Mouse (Mus musculus): ENCODE results near the gene Plgrkt.

The Plgrkt gene

DNA sequence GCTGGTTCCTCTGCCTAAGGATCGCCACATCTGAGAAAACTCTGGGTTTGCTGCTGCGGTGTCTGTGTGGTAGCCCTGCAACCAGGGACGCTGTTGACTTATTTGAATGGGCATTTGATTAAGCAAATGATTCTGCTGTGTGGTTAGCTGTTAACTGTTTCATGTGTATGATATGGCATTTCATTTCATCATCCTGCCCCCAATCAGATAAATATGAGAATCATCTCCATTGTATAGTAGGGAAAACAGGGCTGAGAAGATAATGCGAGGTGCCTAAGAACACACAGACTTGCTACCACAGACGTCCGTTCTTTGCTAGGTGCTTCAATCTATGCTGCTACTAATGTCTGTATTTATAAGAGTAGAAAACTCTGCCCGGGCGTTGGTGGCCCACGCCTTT, 17.2 kb upstream of the Plgrkt start:
- intact Hi-C loops (cut with DNase I) = no loop called here

GRCm38 (mm10) chr19:29383368-29383767, 16.2 kb upstream of the Plgrkt start:
- intact Hi-C loops (cut with DNase I) = no loop called here

DNA sequence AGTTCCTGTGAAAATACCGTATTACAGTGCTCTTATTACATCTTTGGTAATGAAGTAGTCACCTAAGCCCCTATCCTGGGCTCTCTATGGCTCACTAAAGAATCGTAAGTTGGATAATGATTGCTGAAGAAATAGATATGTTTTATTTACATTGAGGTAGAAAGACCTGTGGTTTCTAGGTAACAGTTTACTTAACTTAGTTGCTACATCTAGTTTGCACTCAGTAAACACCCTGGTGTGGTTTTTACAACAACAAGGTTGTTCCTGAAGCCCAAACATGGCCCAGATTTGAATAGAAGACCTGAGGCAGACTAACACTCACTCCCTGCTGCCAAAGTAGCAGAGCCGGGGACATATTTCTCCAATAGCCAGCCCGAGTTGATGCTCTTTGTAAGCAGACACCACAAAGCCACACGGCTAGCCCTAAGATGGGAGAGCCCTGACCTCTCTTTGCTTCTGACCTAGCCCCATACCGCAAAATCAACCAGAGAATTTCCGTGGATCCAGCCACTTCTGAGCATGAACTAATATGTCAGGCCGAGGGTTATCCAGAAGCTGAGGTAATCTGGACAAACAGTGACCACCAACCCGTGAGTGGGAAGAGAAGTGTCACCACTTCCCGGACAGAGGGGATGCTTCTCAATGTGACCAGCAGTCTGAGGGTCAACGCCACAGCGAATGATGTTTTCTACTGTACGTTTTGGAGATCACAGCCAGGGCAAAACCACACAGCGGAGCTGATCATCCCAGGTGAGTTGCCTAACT, 12.8 kb upstream of the Plgrkt start:
- intact Hi-C loops (cut with DNase I) = no loop called here

- intact Hi-C loops (cut with DNase I) = no loop called here
Observed at GRCm38 (mm10) chr19:29376382-29376781, 9.2 kb upstream of the Plgrkt start.

DNA sequence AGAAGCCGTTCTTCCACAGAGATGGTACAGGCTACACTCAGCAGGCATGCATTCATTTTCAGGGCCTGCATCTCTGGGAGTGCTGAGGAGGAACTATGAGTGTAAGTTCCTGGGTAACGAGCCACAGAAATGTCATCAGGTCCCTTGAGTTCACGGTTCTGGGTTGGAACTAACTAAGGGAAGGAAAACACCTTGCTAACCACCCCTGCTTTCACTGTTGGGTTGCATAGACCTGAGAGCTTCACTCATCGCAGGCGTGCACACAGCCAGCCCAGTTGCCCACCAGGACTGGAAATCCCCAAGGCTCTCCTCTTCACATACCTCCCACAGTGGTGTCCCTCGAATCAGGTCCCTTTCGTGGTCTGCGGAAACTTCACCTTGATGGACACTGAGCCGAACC, 7.8 kb upstream of the Plgrkt start:
- intact Hi-C loops (cut with DNase I) = no loop called here

- intact Hi-C loops (cut with DNase I) = no loop called here
Observed at GRCm38 (mm10) chr19:29373438-29373837, 6.2 kb upstream of the Plgrkt start.

GRCm38 (mm10) chr19:29372621-29373020, 5.4 kb upstream of the Plgrkt start:
- intact Hi-C loops (cut with DNase I) = no loop called here

GRCm38 (mm10) chr19:29372138-29372537, 4.9 kb upstream of the Plgrkt start:
- intact Hi-C loops (cut with DNase I) = no loop called here

- intact Hi-C loops (cut with DNase I) = no loop called here
Observed at GRCm38 (mm10) chr19:29371284-29372081, 4.3 kb upstream of the Plgrkt start.

GRCm38 (mm10) chr19:29370545-29371283, 3.5 kb upstream of the Plgrkt start:
- intact Hi-C loops (cut with DNase I) = no loop called here

DNA sequence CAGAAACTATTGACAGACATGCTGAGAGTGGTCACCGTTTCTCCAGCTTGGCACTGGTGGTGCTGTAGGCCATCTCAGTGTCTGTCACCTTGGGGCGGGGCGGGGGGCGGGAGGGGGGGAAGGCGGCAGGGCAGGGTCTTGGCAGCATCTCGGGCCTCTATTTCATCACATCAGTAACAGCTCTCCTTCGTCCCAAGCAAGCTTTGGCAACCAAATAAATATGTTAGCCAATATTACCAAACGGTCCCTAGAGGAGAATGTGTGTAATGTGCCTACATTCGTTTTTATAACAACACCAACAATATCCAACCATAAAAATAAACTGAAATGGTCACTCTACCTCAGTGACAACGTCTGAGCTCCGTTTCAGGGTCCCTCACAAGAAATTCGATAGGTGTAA, 2.9 kb upstream of the Plgrkt start:
- intact Hi-C loops (cut with DNase I) = no loop called here

DNA sequence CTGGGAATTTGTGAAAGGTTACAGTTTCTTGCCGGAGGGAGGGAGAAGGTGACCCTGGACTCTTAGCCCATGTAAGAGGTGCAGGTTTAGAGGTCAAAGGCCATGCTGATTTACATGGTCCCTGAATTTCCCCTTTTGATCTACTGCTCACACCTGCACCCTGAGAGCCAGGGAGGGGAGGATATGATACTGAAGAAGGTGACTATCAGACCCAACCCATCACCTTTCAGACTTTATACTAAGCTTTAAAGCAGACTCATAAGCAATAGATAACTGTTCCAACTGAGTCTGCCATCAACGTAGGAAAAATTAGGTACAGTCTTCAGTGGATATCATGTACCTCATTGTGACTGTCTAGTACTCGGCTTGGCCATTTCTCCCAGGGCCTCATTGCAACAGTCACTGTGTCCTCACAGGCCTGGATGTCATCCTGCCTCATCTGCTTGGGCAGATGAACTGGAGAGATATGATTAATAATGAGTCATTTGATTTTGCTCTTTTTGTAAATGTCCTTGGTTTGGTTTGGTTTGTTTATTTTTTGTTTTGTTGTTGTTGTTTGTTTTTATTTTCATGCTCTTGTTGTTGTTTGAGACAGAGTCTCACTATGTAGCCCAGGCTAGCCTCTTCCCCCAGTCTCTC, 1.6 kb upstream of the Plgrkt start:
- intact Hi-C loops (cut with DNase I) = no loop called here

DNA sequence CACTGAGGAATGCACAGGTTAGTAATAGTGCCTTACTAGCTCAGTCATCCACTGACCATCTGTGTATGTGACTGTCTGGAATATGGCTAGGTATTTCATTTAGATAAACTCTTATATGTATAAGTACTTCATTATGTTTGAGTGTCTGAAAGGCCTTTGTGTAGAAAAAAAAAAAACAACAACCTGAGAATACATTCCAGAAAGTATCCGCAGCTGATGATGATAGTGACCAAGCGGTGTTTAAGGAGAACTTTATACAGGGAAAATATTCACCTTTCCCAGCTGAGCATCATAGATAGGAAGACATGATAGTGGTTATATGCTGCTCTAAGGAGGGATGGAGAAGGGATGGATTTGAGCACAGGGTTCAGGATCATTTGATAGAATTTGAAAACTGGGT, 851 bp upstream of the Plgrkt start:
- intact Hi-C loops (cut with DNase I) = no loop called here

DNA sequence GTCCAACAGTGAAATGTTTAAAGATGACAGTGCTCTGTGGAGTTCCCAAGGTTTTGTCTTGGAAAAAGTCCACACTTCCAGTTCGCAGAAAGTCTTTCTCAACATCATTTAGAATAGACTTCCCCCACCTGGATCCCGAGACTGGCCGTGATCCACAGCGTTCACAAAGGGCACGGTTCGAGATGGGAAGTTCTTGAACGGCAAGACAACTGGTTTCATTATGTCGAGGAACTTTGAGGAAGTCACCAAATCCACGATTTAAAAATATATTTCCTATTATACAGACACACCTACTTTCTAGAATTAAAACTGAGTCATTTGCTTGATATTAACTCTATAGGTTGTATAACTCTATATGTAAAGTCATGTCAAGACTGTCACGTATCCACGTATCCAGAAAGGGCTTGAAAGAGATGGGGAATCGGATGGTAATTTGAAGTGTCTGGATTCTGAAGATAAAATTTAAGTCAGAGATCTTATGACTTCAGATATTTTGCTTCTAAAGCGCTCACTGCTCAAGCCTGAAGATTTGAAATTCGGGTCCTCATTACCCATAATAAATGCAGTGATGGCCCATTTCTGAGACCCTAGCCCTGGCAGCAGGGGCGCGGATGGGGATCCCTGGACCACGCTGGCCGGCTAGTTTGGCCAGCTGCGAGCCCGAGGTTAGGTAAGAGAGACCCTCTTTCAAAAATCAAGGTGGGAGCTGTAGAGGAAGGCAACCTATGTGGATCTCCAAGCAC, 793 bp downstream of the Plgrkt start:
- intact Hi-C loops (cut with DNase I) = no loop called here

DNA sequence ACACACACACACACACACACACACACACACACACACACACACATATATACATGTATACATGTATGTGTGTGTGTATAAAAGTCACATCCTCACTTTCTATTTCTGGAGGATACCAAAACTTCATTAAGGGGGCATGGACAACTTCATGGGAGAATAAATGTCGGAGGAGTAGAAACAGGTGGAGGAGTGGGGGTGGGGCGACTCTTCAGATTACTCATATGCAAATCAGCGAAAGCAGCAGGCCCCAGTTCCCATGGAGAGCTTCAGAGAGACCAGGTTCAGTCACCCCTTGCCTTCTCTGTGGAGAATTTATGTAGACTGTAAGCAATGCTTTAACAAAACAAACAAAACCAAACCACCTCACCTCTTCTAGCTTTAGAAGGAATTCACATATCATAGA, 2.1 kb downstream of the Plgrkt start:
- intact Hi-C loops (cut with DNase I) = no loop called here

GRCm38 (mm10) chr19:29364076-29364475, 3.1 kb downstream of the Plgrkt start:
- intact Hi-C loops (cut with DNase I) = no loop called here

- intact Hi-C loops (cut with DNase I) = no loop called here
Observed at GRCm38 (mm10) chr19:29363557-29363956, 3.6 kb downstream of the Plgrkt start.

- intact Hi-C loops (cut with DNase I) = no loop called here
Observed at GRCm38 (mm10) chr19:29362173-29362930, 4.8 kb downstream of the Plgrkt start.

- intact Hi-C loops (cut with DNase I) = no loop called here
Observed at GRCm38 (mm10) chr19:29361468-29362130, 5.6 kb downstream of the Plgrkt start.

- intact Hi-C loops (cut with DNase I) = no loop called here
Observed at GRCm38 (mm10) chr19:29360251-29360650, 6.9 kb downstream of the Plgrkt start.

Measured in adrenal gland (tissue).